Mouse (Mus musculus): ENCODE results near the gene Hist1h2af. TPM values are rescaled to one million over a fixed set of nuclear protein-coding genes. Genes with fewer than 3 reads are reported as not detected.

Gene Hist1h2af
- polyA plus RNA-seq, 1 experiment from 2014 or later = 10.7 TPM

DNA sequence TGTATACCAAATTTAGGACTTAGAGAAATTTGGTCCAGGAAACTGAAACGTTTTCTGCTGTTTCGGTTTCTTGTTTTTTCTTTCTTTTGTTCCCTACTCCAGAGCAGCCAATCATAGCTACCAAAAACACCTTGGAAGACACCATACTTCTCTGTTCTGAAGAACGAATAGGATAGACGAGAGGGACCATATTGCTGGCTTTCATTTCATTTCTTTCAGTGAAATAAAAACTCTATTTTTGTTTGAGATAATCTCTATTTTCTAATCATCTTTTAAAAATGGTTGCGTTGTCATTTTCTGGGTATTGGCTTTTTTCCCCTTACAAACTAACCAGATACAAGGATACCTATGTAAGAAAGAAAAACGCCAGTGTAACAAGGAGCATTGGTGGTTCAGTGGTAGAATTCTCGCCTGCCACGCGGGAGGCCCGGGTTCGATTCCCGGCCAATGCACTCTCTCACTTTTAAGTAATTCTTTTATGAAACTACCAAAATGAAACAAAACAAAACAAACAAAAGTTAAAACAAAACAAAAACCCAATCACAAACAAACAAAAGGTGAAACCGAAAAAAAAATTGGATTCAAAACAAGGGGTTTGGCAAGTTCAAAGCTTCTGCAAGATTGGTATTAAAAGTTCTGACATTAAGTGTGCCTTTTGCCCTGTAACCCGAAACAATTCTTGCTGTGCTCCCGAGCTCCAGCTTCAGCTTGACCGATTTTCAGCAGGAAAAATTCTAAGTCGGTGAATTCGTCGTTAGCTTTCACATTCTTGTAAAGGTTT lies 16.7 kb upstream of the Hist1h2af start:
- Histone ChIP-seq H3K4me2 (peak overlapping the region; percentile 55), H3K4me1 (peaks cover 4% of the 10 kb centered on the region; the same call in 1 of the 2 replicates), H3K4me3 (replicated peaks) (peak overlapping the region; percentile 40), H3K9ac (0 out of 2 replicates have a peak overlapping the region, but pooled peaks have one; percentile 33), H3K36me3 (replicated peaks) (no peaks in the 10 kb centered on the region), H3K27me3 (no peaks in the 10 kb centered on the region), H3K9me3 (no peaks in the 10 kb centered on the region), H3K27ac (0 out of 2 replicates have a peak overlapping the region, but pooled peaks have one; percentile 61)
- under 1% methylated on average over 19 of the region's 19 CpGs for WGBS
- peak; percentile 66 for ATAC-seq (ENCODE audit: low FRiP score)

DNA sequence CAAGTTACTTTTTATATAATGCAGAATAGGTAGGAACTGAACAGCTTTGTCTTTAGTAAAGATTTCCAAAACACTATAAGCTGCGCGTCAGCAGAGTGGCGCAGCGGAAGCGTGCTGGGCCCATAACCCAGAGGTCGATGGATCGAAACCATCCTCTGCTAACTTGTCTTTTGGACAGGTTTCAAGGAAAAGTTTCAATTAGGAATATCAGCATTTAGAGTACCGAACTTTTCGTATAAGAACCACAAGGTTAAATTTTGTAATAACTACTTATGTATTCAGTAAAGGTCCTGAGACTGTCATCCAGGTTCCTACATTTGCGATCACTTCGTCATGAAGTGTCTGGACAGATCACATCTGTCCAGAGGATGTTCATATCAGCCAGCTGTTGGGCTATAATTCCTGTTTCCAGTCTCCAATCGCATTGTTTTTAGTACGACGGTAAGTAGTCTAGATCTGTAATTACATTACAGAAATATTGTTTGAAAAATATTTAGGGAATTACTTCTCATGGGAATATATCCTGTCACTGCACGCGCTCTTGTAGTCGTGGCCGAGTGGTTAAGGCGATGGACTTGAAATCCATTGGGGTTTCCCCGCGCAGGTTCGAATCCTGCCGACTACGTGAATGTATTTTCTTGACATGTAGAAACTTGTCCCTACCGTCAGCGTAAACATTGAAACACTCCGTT lies 16.0 kb upstream of the Hist1h2af start:
- 0 out of 2 replicates have a peak overlapping the region, but pooled peaks have one; percentile 33 for H3K9ac ChIP-seq
- H3K4me2 ChIP-seq = peak overlapping the region; percentile 55
- H3K27ac ChIP-seq = 0 out of 2 replicates have a peak overlapping the region, but pooled peaks have one; percentile 61
- WGBS = under 1% methylated on average over 27 of the region's 27 CpGs
- peak; percentile 88 for ATAC-seq (ENCODE audit: low FRiP score)
- no peaks in the 10 kb centered on the region for H3K9me3 ChIP-seq
- no peaks in the 10 kb centered on the region for H3K36me3 ChIP-seq (replicated peaks)
- peaks cover 4% of the 10 kb centered on the region; the same call in 1 of the 2 replicates for H3K4me1 ChIP-seq
- H3K4me3 ChIP-seq (replicated peaks) = peak overlapping the region; percentile 40
- no peaks in the 10 kb centered on the region for H3K27me3 ChIP-seq

DNA sequence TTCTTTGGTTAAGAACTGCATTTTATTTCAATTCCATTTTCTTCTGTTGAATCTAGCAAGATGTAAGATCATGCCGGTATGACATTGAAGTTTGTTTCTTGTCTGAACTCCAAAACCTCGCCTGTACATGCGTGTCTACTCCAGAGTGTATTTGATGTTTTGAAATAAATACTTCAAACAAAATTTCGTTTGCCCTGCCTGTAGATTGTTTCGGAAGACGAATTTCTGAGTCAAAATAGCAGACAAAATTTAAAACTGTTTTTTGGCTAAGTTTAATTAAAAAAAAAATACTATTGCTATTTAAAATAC lies 15.5 kb upstream of the Hist1h2af start:
- Histone ChIP-seq H3K4me1 (peaks cover 4% of the 10 kb centered on the region; the same call in 1 of the 2 replicates), H3K27me3 (no peaks in the 10 kb centered on the region), H3K4me2 (peak overlapping the region; percentile 55), H3K9ac (no peak overlapping the region), H3K27ac (no peak overlapping the region), H3K36me3 (replicated peaks) (no peaks in the 10 kb centered on the region), H3K4me3 (replicated peaks) (peak overlapping the region; percentile 40), H3K9me3 (no peaks in the 10 kb centered on the region)
- 1% methylated on average over 6 of the region's 6 CpGs for whole genome bisulfite sequencing
- no peak for ATAC-seq (ENCODE audit: low FRiP score)

DNA sequence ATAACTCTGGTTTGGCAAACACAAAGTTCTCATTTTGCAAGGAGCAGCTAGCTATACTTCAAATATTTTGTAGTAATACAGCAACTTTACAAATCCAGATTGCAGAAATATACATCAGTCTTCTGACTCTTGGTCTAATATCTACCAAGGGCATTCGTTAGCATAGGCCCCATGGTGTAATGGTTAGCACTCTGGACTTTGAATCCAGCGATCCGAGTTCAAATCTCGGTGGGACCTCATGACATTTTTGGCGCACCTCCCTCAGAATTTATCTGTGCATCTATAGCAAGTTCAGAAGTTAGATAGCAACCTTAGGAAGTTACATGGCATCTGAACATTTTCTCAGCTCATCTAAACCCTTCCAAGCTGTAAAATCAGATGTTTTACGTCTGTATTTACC lies 14.8 kb upstream of the Hist1h2af start:
- H3K36me3 ChIP-seq (replicated peaks) = no peaks in the 10 kb centered on the region
- no peak overlapping the region for H3K27ac ChIP-seq
- H3K9me3 ChIP-seq = no peaks in the 10 kb centered on the region
- H3K4me2 ChIP-seq = peak overlapping the region; percentile 55
- no peaks in the 10 kb centered on the region for H3K27me3 ChIP-seq
- H3K9ac ChIP-seq = no peak overlapping the region
- peak overlapping the region; percentile 38 for H3K4me3 ChIP-seq (replicated peaks)
- WGBS = 0% methylated on average over 6 of the region's 6 CpGs
- peaks cover 4% of the 10 kb centered on the region; the same call in 1 of the 2 replicates for H3K4me1 ChIP-seq
- ATAC-seq (ENCODE audit: low FRiP score) = peak; percentile 21; the same call in 1 of the 2 replicates

DNA sequence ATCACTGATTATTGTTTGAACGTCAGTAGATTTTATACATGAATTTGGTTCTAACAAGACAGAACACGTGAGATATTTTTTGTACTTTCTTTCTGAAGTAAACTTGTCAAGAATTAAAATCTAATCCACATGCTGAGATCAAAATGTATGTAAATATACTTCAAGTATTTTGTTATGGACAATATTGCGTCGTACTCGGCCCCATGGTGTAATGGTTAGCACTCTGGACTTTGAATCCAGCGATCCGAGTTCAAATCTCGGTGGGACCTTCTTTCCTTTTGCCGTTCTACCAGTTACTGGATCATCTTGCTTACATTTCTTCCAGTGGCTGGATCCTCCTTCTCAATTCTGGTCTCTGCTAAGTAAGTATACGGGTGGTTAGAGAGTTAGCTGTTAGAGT lies 14.3 kb upstream of the Hist1h2af start:
- peaks cover 4% of the 10 kb centered on the region; the same call in 1 of the 2 replicates for H3K4me1 ChIP-seq
- no peak overlapping the region for H3K27ac ChIP-seq
- no peaks in the 10 kb centered on the region for H3K36me3 ChIP-seq (replicated peaks)
- no peaks in the 10 kb centered on the region for H3K27me3 ChIP-seq
- H3K9ac ChIP-seq = no peak overlapping the region
- peak overlapping the region; percentile 55 for H3K4me2 ChIP-seq
- under 1% methylated on average over 10 of the region's 10 CpGs for WGBS
- H3K9me3 ChIP-seq = no peaks in the 10 kb centered on the region
- H3K4me3 ChIP-seq (replicated peaks) = peak overlapping the region; percentile 38
- ATAC-seq (ENCODE audit: low FRiP score) = peak; percentile 36; the same call in 1 of the 2 replicates

DNA sequence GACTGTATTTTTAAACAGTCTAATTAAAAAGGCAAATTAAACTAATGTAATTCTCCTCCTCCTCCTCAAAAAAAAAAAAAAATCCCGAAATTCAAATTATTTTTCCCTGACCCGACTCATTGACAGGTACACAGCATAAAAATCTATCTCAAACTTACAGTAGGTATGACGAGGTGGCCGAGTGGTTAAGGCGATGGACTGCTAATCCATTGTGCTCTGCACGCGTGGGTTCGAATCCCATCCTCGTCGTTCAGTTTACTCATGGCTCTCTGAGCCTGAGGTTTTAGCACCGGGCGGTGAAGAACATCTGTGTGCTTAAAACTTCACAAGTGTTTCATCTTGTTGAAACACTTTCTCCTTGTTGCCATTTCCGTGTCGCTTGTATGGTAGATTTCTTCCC lies 12.0 kb upstream of the Hist1h2af start:
- WGBS = 2% methylated on average over 14 of the region's 14 CpGs
- Histone ChIP-seq H3K4me1 (peaks cover 7% of the 10 kb centered on the region; the same call in 1 of the 2 replicates), H3K9me3 (no peaks in the 10 kb centered on the region), H3K9ac (no peak overlapping the region), H3K4me2 (peak overlapping the region; percentile 25; the same call in 1 of the 2 replicates), H3K4me3 (replicated peaks) (no peak overlapping the region), H3K27me3 (no peaks in the 10 kb centered on the region), H3K36me3 (replicated peaks) (no peaks in the 10 kb centered on the region), H3K27ac (no peak overlapping the region)
- ATAC-seq (ENCODE audit: low FRiP score) = no peak

DNA sequence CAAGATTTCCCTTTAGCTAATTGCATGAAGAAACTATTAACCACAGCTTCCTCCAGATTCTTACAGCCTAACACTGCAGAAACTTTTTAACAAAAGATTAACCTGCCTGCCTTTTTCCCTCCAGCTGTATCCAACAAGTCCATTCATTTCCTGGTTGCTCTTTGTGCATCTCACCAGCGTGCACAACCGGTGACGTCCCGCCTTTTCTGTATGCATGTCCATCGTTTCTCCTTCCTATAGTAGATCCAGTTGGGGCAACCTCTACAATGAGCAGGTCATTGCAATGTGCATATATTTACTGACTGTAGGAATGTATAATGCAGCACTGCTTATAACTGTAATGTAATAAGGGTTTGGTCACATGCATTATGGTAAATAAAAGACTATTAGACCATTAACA lies 9.7 kb upstream of the Hist1h2af start:
- no peak overlapping the region for H3K9ac ChIP-seq
- no peaks in the 10 kb centered on the region for H3K9me3 ChIP-seq
- no peak for ATAC-seq (ENCODE audit: low FRiP score)
- H3K27me3 ChIP-seq = no peaks in the 10 kb centered on the region
- no peak overlapping the region for H3K27ac ChIP-seq
- H3K4me2 ChIP-seq = no peak overlapping the region
- H3K4me3 ChIP-seq (replicated peaks) = no peak overlapping the region
- H3K4me1 ChIP-seq = peaks cover 17% of the 10 kb centered on the region
- no peaks in the 10 kb centered on the region for H3K36me3 ChIP-seq (replicated peaks)
- WGBS = 45% methylated on average over 5 of the region's 5 CpGs

DNA sequence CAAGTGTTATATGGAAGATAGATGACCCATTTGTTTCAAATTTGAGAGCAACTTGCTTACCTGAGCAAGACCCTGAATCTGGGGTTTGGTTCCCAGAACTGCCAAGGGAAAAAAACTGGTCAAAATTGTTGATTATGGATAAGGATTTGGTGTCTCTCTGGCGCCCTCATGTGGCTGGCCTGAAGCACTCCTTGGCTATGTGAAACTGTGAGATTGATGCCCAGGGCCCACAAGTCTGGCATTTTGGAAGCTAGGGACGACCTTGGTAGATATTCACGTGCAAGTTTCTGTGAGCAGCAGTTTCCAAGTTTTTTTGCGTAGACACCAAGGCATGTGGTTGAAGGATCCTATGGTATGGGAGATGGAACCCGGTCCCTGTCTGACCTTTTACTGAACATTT lies 9.1 kb upstream of the Hist1h2af start:
- H3K4me2 ChIP-seq = no peak overlapping the region
- peaks cover 19% of the 10 kb centered on the region for H3K4me1 ChIP-seq
- no peaks in the 10 kb centered on the region for H3K36me3 ChIP-seq (replicated peaks)
- H3K9ac ChIP-seq = no peak overlapping the region
- H3K27me3 ChIP-seq = no peaks in the 10 kb centered on the region
- 7% methylated on average over 5 of the region's 5 CpGs for WGBS
- H3K9me3 ChIP-seq = no peaks in the 10 kb centered on the region
- no peak overlapping the region for H3K27ac ChIP-seq
- H3K4me3 ChIP-seq (replicated peaks) = no peak overlapping the region
- no peak for ATAC-seq (ENCODE audit: low FRiP score)

DNA sequence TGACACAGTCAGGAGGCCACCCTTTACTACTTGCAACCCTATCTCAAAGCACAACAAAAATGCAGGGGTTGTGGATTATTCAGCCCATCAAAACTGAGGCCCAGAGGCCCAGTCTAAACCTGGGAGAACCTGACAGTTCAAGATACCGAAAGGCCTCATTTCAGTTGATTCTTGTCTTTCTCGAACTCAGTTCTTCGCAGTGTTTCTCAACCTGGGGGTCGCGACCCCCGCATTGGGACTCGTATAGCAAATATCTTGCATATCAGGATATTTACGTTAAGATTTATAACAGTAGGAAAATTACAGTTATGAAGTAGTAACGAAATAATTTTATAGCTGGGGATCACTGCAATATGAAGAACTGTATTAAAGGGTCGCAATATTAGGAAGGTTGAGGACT lies 7.8 kb upstream of the Hist1h2af start:
- Histone ChIP-seq H3K4me3 (replicated peaks) (peak overlapping the region; percentile 40), H3K4me1 (peaks cover 19% of the 10 kb centered on the region), H3K27me3 (no peaks in the 10 kb centered on the region), H3K9ac (no peak overlapping the region), H3K9me3 (no peaks in the 10 kb centered on the region), H3K27ac (no peak overlapping the region), H3K36me3 (replicated peaks) (no peaks in the 10 kb centered on the region), H3K4me2 (peak overlapping the region; percentile 51)
- no peak for ATAC-seq (ENCODE audit: low FRiP score)
- WGBS = 2% methylated on average over 10 of the region's 10 CpGs

DNA sequence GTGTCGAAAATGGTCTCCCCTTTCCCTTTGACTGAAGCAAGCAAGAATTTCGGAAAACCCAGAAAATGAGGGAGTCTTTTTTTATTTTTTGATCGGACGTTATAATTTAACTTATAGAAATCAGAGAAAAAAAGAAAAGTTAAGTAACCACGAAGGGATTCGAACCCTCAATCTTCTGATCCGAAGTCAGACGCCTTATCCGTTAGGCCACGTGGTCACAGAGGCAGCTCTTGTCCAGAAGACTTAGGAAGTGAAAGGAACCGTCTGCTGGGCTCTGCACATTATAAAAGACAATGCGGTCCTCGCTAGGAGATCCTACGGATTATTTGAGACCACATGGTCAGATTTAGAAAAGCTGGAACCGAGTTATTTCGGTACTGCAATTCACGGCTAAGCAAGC lies 7.4 kb upstream of the Hist1h2af start:
- peak overlapping the region; percentile 40 for H3K4me3 ChIP-seq (replicated peaks)
- peaks cover 19% of the 10 kb centered on the region for H3K4me1 ChIP-seq
- no peaks in the 10 kb centered on the region for H3K36me3 ChIP-seq (replicated peaks)
- peak overlapping the region; percentile 51 for H3K4me2 ChIP-seq
- under 1% methylated on average over 17 of the region's 17 CpGs for WGBS
- H3K27ac ChIP-seq = peak overlapping the region; percentile 65; the same call in 1 of the 2 replicates
- H3K27me3 ChIP-seq = no peaks in the 10 kb centered on the region
- no peaks in the 10 kb centered on the region for H3K9me3 ChIP-seq
- peak; percentile 67 for ATAC-seq (ENCODE audit: low FRiP score)
- H3K9ac ChIP-seq = peak overlapping the region; percentile 54

DNA sequence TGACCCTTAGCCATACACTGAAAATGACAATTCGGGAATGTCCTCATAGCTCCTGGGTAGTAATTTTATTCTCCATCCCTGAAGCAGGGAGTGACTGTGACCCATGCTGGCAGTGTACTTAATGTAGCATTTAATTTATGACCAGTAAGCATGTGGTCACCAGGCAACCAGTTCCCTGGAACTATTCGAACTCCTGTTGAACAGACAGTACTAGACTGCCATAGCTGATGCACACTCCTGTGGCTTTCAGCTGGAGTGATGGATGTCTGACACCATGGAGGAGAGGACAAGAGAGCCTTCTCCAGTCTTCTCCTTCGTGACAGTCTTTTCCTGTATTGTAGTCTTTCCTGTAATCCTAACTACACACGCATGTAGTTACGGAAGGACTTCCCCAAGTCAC lies 4.7 kb upstream of the Hist1h2af start:
- Histone ChIP-seq H3K9ac (no peak overlapping the region), H3K4me2 (peak overlapping the region; percentile 19; the same call in 1 of the 2 replicates), H3K9me3 (no peaks in the 10 kb centered on the region), H3K27me3 (no peaks in the 10 kb centered on the region), H3K4me3 (replicated peaks) (no peak overlapping the region), H3K27ac (no peak overlapping the region), H3K4me1 (peaks cover 30% of the 10 kb centered on the region), H3K36me3 (replicated peaks) (no peaks in the 10 kb centered on the region)
- 90% methylated on average over 5 of the region's 5 CpGs for WGBS
- no peak for ATAC-seq (ENCODE audit: low FRiP score)

DNA sequence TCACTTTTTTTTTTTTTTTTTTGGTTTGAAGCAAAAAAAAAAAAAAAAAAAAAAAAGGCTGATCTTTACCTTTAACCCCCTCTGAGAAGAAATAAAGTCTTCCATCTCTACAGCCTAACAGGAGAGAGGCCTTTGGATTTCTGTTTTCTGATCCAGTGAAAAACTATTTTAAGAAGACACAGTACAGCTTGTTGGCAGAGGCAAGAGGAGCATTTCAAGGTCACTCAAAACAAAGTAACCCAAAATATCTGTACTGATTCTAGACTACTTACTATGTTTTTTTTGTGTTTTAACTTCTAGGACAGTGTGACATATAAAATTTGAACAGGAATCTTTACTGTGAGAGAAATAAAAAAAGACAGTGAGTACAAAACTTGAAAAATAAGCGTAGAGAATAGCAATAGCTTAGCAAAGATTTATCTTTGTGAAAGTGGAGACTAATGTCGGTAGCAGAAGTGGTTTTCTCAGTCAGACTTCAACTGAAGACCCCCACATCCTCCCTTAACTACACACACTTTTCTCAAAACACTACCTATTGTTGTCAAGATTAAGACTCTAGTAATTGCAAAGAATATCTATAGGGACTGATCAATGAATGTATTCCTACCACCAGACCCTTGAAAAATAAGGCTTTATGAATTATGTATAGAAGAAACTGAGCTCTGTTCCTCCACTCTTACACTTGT lies 4.1 kb upstream of the Hist1h2af start:
- H3K4me2 ChIP-seq = peak overlapping the region; percentile 58
- WGBS = 39% methylated on average over 2 of the region's 2 CpGs
- no peaks in the 10 kb centered on the region for H3K36me3 ChIP-seq (replicated peaks)
- ATAC-seq (ENCODE audit: low FRiP score) = no peak
- H3K9ac ChIP-seq = peak overlapping the region; percentile 77
- H3K4me3 ChIP-seq (replicated peaks) = peak overlapping the region; percentile 50
- H3K27ac ChIP-seq = peak overlapping the region; percentile 98
- no peaks in the 10 kb centered on the region for H3K27me3 ChIP-seq
- peaks cover 34% of the 10 kb centered on the region for H3K4me1 ChIP-seq
- H3K9me3 ChIP-seq = no peaks in the 10 kb centered on the region

Data from forebrain, embryonic 12.5 days (tissue).